Mouse (Mus musculus): ENCODE measurements at regions not wholly inside any gene's neighbourhood (a gene's known extent, or its start where the extent isn't known, plus 50 kb on each side); places are given as distances from the start of the nearest gene placed in this dataset.

DNA sequence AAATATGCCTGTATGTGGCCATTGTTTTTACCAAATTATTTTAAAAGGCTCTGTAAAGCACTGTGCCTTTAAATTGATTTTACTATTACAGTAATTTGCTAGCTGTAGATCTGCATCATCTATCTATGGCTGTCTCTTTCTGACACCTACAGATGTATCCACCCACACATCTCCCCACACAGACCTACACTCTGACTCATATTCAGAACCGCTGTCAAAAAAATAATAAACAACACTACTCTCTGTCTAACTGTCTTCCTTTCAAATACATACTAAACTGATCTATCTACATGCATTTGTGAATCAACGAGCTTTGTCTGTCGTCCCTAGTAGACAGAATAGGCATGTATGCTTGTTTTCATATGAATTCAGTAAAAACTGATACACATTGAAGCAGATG, 130.6 kb upstream of the Gls start:
- H3K9ac ChIP-seq (ENCODE audit: low read length) = no peak overlapping the region
- WGBS = 85% methylated on average over 3 of the region's 3 CpGs
- H3K9me3 ChIP-seq (ENCODE audit: control insufficient read depth, low read length) = no peaks in the 10 kb centered on the region
- ATAC-seq (ENCODE audit: insufficient number of reproducible peaks, low FRiP score, low TSS enrichment, low read depth) = no peak
- H3K4me1 ChIP-seq (ENCODE audit: control insufficient read depth, insufficient read depth, low read length) = no peaks in the 10 kb centered on the region
- no peak overlapping the region for H3K4me2 ChIP-seq (ENCODE audit: low read depth, severe bottlenecking)
- H3K4me3 ChIP-seq (ENCODE audit: low read depth, low read length) = no peak overlapping the region
- no peaks in the 10 kb centered on the region for H3K36me3 ChIP-seq (ENCODE audit: control insufficient read depth, insufficient read depth, low read length)
- no peaks in the 10 kb centered on the region for H3K27me3 ChIP-seq (ENCODE audit: control insufficient read depth, insufficient read depth, low read length)
- no peak for DNase-seq (ENCODE audit: low spot score)
- no peak overlapping the region for H3K27ac ChIP-seq (replicated peaks; ENCODE audit: low read depth, low read length)

DNA sequence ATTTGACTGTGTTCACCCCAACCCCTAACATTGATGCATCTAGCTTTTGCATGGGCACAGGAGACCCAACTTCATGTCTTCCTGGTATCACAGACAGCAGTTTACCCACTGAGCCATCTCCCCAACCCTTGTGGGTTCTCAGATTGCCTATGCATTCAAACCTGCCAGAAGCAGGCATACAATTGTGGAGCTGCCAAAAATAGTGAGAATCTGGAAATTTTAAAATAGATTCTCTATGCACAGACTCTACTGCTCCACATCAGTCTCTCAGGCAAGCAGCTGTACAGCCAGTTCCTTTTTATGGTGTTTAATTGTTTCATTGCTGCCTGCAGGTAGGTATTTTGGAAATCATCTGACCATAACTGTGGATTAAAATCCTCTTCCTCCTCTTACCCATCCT, 129.9 kb upstream of the Gls start:
- H3K9ac ChIP-seq (ENCODE audit: low read length) = no peak overlapping the region
- H3K27ac ChIP-seq (replicated peaks; ENCODE audit: low read depth, low read length) = no peak overlapping the region
- ATAC-seq (ENCODE audit: insufficient number of reproducible peaks, low FRiP score, low TSS enrichment, low read depth) = no peak
- no peak overlapping the region for H3K4me2 ChIP-seq (ENCODE audit: low read depth, severe bottlenecking)
- no peak overlapping the region for H3K4me3 ChIP-seq (ENCODE audit: low read depth, low read length)
- no peak for DNase-seq (ENCODE audit: low spot score)
- no peaks in the 10 kb centered on the region for H3K4me1 ChIP-seq (ENCODE audit: control insufficient read depth, insufficient read depth, low read length)
- H3K9me3 ChIP-seq (ENCODE audit: control insufficient read depth, low read length) = no peaks in the 10 kb centered on the region
- H3K27me3 ChIP-seq (ENCODE audit: control insufficient read depth, insufficient read depth, low read length) = no peaks in the 10 kb centered on the region
- H3K36me3 ChIP-seq (ENCODE audit: control insufficient read depth, insufficient read depth, low read length) = no peaks in the 10 kb centered on the region

DNA sequence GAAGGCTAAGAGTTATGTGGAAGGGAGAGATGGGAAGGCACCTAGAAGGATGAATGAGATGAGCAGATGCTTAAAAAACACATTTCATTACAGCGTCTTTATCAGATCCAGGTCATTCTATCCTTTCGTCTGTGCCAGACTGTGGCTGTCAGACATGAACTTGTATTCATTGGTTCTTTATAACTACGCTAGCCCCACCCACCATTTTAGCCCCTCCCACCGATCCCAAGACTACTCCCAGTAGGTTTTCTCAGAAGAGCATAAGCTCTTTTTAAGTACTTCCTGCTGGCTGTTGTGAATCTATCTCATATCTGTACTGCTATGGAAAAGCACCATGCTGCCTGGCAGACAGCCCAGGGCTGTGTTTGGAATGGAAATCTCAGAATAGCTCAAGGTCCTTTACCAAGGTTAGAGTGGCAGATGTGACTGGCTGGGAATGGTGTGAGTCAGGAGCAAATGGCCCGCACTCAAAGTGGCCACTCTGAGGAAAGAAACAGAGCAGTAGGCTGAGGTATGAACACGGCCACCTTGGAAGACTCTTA, 121.1 kb upstream of the Gls start:
- 84% methylated on average over 6 of the region's 6 CpGs for WGBS
- no peaks in the 10 kb centered on the region for H3K27me3 ChIP-seq (ENCODE audit: control insufficient read depth, insufficient read depth, low read length)
- H3K9me3 ChIP-seq (ENCODE audit: control insufficient read depth, low read length) = no peaks in the 10 kb centered on the region
- no peak overlapping the region for H3K4me3 ChIP-seq (ENCODE audit: low read depth, low read length)
- no peak overlapping the region for H3K4me2 ChIP-seq (ENCODE audit: low read depth, severe bottlenecking)
- no peak overlapping the region for H3K27ac ChIP-seq (replicated peaks; ENCODE audit: low read depth, low read length)
- H3K9ac ChIP-seq (ENCODE audit: low read length) = no peak overlapping the region
- DNase-seq (ENCODE audit: low spot score) (no peak), ATAC-seq (ENCODE audit: insufficient number of reproducible peaks, low FRiP score, low TSS enrichment, low read depth) (no peak)
- no peaks in the 10 kb centered on the region for H3K4me1 ChIP-seq (ENCODE audit: control insufficient read depth, insufficient read depth, low read length)
- no peaks in the 10 kb centered on the region for H3K36me3 ChIP-seq (ENCODE audit: control insufficient read depth, insufficient read depth, low read length)

DNA sequence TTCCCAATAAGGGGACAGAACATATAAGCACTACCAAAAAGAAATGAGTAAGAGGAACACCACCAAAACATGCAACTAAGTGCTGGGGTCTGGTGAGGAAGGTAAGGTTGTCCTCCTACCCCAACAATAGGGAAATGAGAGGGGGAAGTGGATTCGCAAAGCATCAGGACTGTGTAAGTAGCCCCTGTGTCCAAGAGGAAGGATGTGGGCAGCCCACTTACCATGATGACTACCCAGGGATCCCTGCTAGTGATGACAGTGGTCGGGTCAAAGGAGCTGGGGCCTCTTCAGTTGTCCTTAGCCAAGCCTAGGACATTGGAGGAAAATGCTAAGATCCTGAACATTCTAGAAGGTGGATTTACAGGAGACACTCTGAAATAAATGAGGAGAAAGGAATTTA, 109.1 kb upstream of the Gls start:
- Histone ChIP-seq H3K27me3 (ENCODE audit: control insufficient read depth, insufficient read depth, low read length) (no peaks in the 10 kb centered on the region), H3K36me3 (ENCODE audit: control insufficient read depth, insufficient read depth, low read length) (no peaks in the 10 kb centered on the region), H3K9me3 (ENCODE audit: control insufficient read depth, low read length) (no peaks in the 10 kb centered on the region), H3K4me3 (ENCODE audit: low read depth, low read length) (no peak overlapping the region), H3K4me2 (ENCODE audit: low read depth, severe bottlenecking) (no peak overlapping the region), H3K4me1 (ENCODE audit: control insufficient read depth, insufficient read depth, low read length) (no peaks in the 10 kb centered on the region), H3K27ac (replicated peaks; ENCODE audit: low read depth, low read length) (no peak overlapping the region), H3K9ac (ENCODE audit: low read length) (no peak overlapping the region)
- 85% methylated on average over 2 of the region's 2 CpGs for WGBS
- DNase-seq (ENCODE audit: low spot score) (no peak), ATAC-seq (ENCODE audit: insufficient number of reproducible peaks, low FRiP score, low TSS enrichment, low read depth) (no peak)

DNA sequence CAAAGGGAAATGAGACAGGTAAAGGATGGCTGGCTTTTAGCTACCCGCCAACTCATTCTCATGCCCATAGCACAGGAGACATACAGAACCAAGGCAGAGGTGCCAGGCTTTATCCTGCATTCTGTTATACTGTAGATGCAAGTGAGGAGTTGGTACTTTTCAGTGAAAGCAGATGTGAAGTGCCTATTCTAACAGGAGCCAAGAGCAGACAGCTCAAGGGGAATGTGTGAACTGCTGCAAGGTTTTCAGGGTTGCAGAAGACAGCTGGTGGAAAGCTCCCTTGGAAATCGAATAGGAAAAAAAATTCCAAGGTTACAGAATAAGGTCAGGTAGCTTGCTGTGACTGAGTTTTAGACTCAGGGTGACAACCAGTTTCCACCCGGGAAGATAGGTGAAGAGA, 105.7 kb upstream of the Gls start:
- Histone ChIP-seq H3K4me1 (ENCODE audit: control insufficient read depth, insufficient read depth, low read length) (no peaks in the 10 kb centered on the region), H3K27me3 (ENCODE audit: control insufficient read depth, insufficient read depth, low read length) (no peaks in the 10 kb centered on the region), H3K36me3 (ENCODE audit: control insufficient read depth, insufficient read depth, low read length) (no peaks in the 10 kb centered on the region), H3K4me3 (ENCODE audit: low read depth, low read length) (no peak overlapping the region), H3K4me2 (ENCODE audit: low read depth, severe bottlenecking) (no peak overlapping the region), H3K9me3 (ENCODE audit: control insufficient read depth, low read length) (no peaks in the 10 kb centered on the region), H3K27ac (replicated peaks; ENCODE audit: low read depth, low read length) (no peak overlapping the region), H3K9ac (ENCODE audit: low read length) (no peak overlapping the region)
- DNase-seq (ENCODE audit: low spot score) = no peak
- ATAC-seq (ENCODE audit: insufficient number of reproducible peaks, low FRiP score, low TSS enrichment, low read depth) = no peak
- 77% methylated on average over 3 of the region's 3 CpGs for WGBS

DNA sequence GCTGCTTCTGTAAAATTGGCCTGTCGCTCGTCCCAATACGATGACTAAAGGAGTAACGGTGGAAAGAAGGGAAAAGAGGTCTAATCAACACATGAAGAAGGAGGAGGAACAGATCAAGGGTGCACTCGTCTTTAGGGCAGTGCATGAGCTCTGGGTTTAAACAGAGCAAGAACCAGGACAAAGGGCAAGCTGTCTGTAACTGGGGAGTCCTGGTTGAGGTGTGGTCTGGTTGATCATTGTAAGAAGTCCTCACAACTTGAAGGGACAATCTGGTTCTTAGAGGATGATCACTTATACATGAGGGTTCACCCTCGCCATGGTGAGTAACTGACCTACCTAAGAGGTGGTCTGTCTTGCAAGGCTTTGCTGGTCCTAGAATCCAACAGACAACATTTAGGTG, 105.2 kb upstream of the Gls start:
- ATAC-seq (ENCODE audit: insufficient number of reproducible peaks, low FRiP score, low TSS enrichment, low read depth) (no peak), DNase-seq (ENCODE audit: low spot score) (no peak)
- Histone ChIP-seq H3K27ac (replicated peaks; ENCODE audit: low read depth, low read length) (no peak overlapping the region), H3K36me3 (ENCODE audit: control insufficient read depth, insufficient read depth, low read length) (no peaks in the 10 kb centered on the region), H3K9me3 (ENCODE audit: control insufficient read depth, low read length) (no peaks in the 10 kb centered on the region), H3K4me3 (ENCODE audit: low read depth, low read length) (no peak overlapping the region), H3K9ac (ENCODE audit: low read length) (no peak overlapping the region), H3K4me1 (ENCODE audit: control insufficient read depth, insufficient read depth, low read length) (no peaks in the 10 kb centered on the region), H3K4me2 (ENCODE audit: low read depth, severe bottlenecking) (no peak overlapping the region), H3K27me3 (ENCODE audit: control insufficient read depth, insufficient read depth, low read length) (no peaks in the 10 kb centered on the region)
- WGBS = 77% methylated on average over 6 of the region's 6 CpGs

DNA sequence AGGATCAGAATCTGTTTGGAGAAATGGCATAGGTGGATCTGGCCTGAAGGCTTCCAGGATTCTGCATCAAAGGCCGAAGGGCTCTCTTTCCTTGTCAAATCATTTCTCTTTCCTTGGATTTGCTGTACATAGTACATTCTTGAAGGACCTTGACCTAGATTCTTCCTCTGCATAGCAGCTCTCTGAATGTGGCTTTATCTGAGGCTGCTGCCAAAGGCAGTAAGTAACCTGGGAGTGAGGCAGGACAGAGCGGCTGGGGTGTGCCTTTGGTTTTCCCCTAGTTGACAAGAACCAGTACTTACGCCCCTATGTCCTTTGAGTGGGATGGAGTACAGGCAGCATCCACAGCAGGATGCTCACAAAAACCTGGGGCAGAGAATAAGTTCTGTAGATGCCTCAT, 103.7 kb upstream of the Gls start:
- ATAC-seq (ENCODE audit: insufficient number of reproducible peaks, low FRiP score, low TSS enrichment, low read depth) (no peak), DNase-seq (ENCODE audit: low spot score) (no peak)
- no peaks in the 10 kb centered on the region for H3K27me3 ChIP-seq (ENCODE audit: control insufficient read depth, insufficient read depth, low read length)
- no peak overlapping the region for H3K4me2 ChIP-seq (ENCODE audit: low read depth, severe bottlenecking)
- 93% methylated on average over 3 of the region's 3 CpGs for WGBS
- H3K9me3 ChIP-seq (ENCODE audit: control insufficient read depth, low read length) = no peaks in the 10 kb centered on the region
- H3K36me3 ChIP-seq (ENCODE audit: control insufficient read depth, insufficient read depth, low read length) = no peaks in the 10 kb centered on the region
- H3K4me3 ChIP-seq (ENCODE audit: low read depth, low read length) = no peak overlapping the region
- no peak overlapping the region for H3K27ac ChIP-seq (replicated peaks; ENCODE audit: low read depth, low read length)
- no peak overlapping the region for H3K9ac ChIP-seq (ENCODE audit: low read length)
- no peaks in the 10 kb centered on the region for H3K4me1 ChIP-seq (ENCODE audit: control insufficient read depth, insufficient read depth, low read length)

DNA sequence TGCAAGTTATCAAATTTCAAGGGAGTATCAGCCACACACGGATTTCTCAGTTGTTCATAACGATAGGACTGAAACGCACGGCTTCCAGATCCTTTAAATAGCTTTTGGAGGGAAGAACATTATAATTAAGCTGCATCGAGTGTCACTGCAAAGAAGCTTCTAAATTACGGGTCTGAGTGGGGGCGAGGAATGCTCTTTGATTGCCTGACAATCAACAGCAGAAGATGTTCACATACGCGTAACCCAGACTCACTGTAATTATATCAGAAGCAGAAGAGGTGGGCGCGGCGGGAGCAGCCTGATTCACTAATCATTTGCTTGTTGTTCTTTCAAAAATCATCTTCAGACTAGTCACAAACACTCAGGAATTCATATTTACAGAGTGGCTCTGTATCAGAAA, 99.0 kb upstream of the Gls start:
- Histone ChIP-seq H3K9ac (ENCODE audit: low read length) (no peak overlapping the region), H3K4me2 (ENCODE audit: low read depth, severe bottlenecking) (no peak overlapping the region), H3K27me3 (ENCODE audit: control insufficient read depth, insufficient read depth, low read length) (no peaks in the 10 kb centered on the region), H3K4me3 (ENCODE audit: low read depth, low read length) (no peak overlapping the region), H3K36me3 (ENCODE audit: control insufficient read depth, insufficient read depth, low read length) (no peaks in the 10 kb centered on the region), H3K9me3 (ENCODE audit: control insufficient read depth, low read length) (no peaks in the 10 kb centered on the region), H3K4me1 (ENCODE audit: control insufficient read depth, insufficient read depth, low read length) (no peaks in the 10 kb centered on the region), H3K27ac (replicated peaks; ENCODE audit: low read depth, low read length) (no peak overlapping the region)
- 72% methylated on average over 12 of the region's 12 CpGs for whole genome bisulfite sequencing
- ATAC-seq (ENCODE audit: insufficient number of reproducible peaks, low FRiP score, low TSS enrichment, low read depth) = no peak
- DNase-seq (ENCODE audit: low spot score) = no peak

DNA sequence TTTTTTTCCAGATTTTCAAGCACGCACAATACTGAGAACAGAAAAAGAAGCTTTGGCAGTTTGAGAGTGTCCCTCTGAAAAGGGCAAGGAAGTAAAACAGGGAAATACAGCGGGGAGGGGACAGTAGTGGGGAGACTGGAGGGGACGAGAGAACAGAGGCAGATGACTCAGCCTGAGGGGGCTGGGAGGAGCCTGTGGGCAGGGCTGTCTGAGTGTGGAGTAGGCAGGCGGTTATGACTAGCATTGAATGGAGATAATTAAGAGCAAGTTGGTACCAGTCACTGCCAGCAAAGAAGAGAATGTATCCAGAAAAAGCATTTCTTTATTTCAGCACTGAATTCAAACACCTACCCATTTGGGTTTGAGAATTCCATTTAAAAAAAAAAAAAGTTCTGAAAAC, 98.4 kb upstream of the Gls start:
- Histone ChIP-seq H3K9ac (ENCODE audit: low read length) (no peak overlapping the region), H3K4me3 (ENCODE audit: low read depth, low read length) (no peak overlapping the region), H3K9me3 (ENCODE audit: control insufficient read depth, low read length) (no peaks in the 10 kb centered on the region), H3K36me3 (ENCODE audit: control insufficient read depth, insufficient read depth, low read length) (no peaks in the 10 kb centered on the region), H3K27ac (replicated peaks; ENCODE audit: low read depth, low read length) (no peak overlapping the region), H3K4me1 (ENCODE audit: control insufficient read depth, insufficient read depth, low read length) (no peaks in the 10 kb centered on the region), H3K4me2 (ENCODE audit: low read depth, severe bottlenecking) (no peak overlapping the region), H3K27me3 (ENCODE audit: control insufficient read depth, insufficient read depth, low read length) (no peaks in the 10 kb centered on the region)
- DNase-seq (ENCODE audit: low spot score) (no peak), ATAC-seq (ENCODE audit: insufficient number of reproducible peaks, low FRiP score, low TSS enrichment, low read depth) (no peak)
- WGBS = 49% methylated on average over 4 of the region's 4 CpGs

Measured in limb, embryonic 11.5 days (tissue).